Mouse (Mus musculus) C2C12 (cell line): ENCODE results near the gene Olfr906.

Experiments
- CEBPB ChIP-seq: IDR thresholded peaks from one replicate; pipeline ENCODE4 v1.6.1; 2011; ENCODE audit warnings: low read depth, mild to moderate bottlenecking, control low read depth, moderate library complexity
- CTCF ChIP-seq: IDR thresholded peaks from one replicate; pipeline ENCODE4 v1.5.1; 2011; ENCODE audit not compliant: control insufficient read depth, insufficient read depth, insufficient read length
- FOSL1 ChIP-seq: IDR thresholded peaks from one replicate; pipeline ENCODE4 v1.8.0; 2011; ENCODE audit warnings: mild to moderate bottlenecking, low read length; ENCODE audit not compliant: poor library complexity, insufficient read depth, severe bottlenecking
- MAX ChIP-seq: IDR thresholded peaks from one replicate; pipeline ENCODE4 v1.6.1; 2011; ENCODE audit warnings: mild to moderate bottlenecking, control low read depth
- MYOG ChIP-seq: IDR thresholded peaks from one replicate; pipeline ENCODE4 v1.6.1; 2011; ENCODE audit not compliant: control insufficient read depth, insufficient read length; ENCODE audit errors: extremely low read depth
- USF1 ChIP-seq: IDR thresholded peaks from one replicate; pipeline ENCODE4 v1.6.1; 2011; ENCODE audit warnings: low read depth, mild to moderate bottlenecking, control low read depth, moderate library complexity

DNA sequence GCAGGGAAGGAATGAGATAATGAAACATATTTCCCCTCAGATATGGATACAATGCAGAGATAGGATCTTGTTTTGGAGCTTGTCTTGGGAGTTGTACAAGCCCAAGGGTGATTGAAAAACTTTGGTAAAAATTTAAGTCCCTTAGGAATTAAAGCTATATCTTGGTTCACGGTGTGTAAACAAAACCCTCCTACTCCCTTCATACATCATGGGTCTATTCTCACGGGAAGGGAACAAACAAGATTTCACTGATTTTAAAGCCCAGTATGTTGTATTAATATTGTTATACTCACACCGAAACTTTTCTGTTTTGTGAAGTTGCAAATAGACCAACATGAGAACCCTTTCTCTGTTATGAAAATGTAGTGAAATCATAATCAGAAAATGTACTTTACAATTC, at the start of gene Olfr906:
- TF ChIP-seq CTCF, result no peak
- no peak for TF ChIP-seq CEBPB
- TF ChIP-seq USF1, result no peak
- TF ChIP-seq FOSL1, result no peak
- TF ChIP-seq MYOG, result no peak
- no peak for TF ChIP-seq MAX
